ENCODE assay signal across 8 mouse cellular contexts in the genomic region with DNA sequence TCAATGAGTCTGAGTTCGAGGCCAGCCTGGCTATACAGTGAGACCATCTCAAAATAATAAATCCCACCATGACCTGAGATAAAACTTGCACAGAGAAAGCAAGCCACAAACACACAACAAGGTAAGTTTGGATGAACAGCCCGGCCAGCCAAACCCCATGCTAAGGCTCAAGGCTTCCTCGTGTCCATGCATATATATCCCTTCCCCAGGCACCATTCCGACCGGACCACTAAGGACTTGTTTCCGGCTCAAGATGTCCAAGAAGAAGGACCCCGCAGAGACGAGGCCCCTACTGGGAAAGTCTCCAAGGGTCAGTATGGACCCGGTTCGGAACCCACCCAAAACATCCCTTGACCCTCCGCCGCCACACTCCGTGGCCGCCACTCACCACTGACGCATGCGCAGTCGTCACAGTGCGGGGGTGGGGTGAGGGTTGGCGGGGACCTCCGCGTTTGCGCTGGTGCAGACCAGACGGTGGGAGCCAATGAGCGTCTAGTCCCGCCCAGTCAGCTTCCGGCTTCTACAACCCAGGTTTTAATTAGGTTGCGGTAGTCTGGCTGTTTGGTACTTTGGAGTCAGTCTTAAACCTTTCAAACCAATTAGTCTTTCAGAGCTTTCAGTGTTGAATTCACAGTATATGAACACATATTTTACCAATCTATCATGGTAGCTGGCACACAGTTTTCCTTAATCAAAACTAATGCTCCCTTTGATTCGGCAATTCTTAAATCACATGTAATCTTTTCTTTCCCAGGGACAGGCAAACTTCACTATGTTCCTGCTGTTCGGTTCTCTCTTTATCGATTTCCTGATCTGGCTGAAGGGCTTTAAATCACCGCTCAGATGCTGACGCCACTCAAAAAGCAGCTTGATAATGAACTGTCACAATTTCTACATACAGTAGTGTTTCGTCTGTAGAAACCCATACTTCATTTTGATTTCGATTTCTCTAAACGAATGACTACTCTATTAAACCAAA. TPM values are rescaled to one million over a fixed set of nuclear protein-coding genes. Genes with fewer than 3 reads are reported as not detected.
DNase-seq lines count a peak whose midpoint lies in the region; ATAC-seq lines count a peak whose summit lies in the region.

A gene (minus strand): TSS at position 458 of the 979 bp plus-strand sequence.

- H3K4me2 ChIP-seq in heart, embryonic 13.5 days: peak within 1 kb of the TSS; percentile 74
- H3K4me2 ChIP-seq in liver, embryonic 12.5 days: peak within 1 kb of the TSS; percentile 79
- H3K4me2 ChIP-seq in stomach, embryonic 15.5 days: peak within 1 kb of the TSS; percentile 63

- peaks cover 19% of the 10 kb centered on the region for H3K9me3 ChIP-seq in heart, embryonic 13.5 days
- no peaks in the 10 kb centered on the region for H3K9me3 ChIP-seq in liver, embryonic 12.5 days (replicated peaks)
- H3K9me3 ChIP-seq in stomach, embryonic 15.5 days: no peaks in the 10 kb centered on the region

- peak; percentile 96 for ATAC-seq in heart, embryonic 13.5 days (ENCODE audit: extremely low read depth, insufficient number of reproducible peaks, low FRiP score, low TSS enrichment)
- peak; percentile 99 for ATAC-seq in liver, embryonic 12.5 days
- ATAC-seq in stomach, embryonic 15.5 days (ENCODE audit: insufficient read depth, low FRiP score, low read depth): peak; percentile 100

- H3K36me3 ChIP-seq in heart, embryonic 13.5 days: peaks cover 12% of the 10 kb centered on the region
- peaks cover 10% of the 10 kb centered on the region for H3K36me3 ChIP-seq in liver, embryonic 12.5 days
- no peaks in the 10 kb centered on the region for H3K36me3 ChIP-seq in stomach, embryonic 15.5 days

- no peaks in the 10 kb centered on the region for H3K27me3 ChIP-seq in heart, embryonic 13.5 days (replicated peaks)
- no peaks in the 10 kb centered on the region for H3K27me3 ChIP-seq in liver, embryonic 12.5 days (replicated peaks)
- no peaks in the 10 kb centered on the region for H3K27me3 ChIP-seq in stomach, embryonic 15.5 days (replicated peaks)

- 7% methylated on average over 35 of the region's 35 CpGs for WGBS in heart, embryonic 13.5 days
- 5% methylated on average over 35 of the region's 35 CpGs for WGBS in liver, embryonic 12.5 days (ENCODE audit: insufficient replicate concordance)
- 8% methylated on average over 35 of the region's 35 CpGs for WGBS in stomach, embryonic 15.5 days

- H3K27ac ChIP-seq in brown adipose tissue, adult 24 weeks (replicated peaks; ENCODE audit: low read depth, low read length): peak within 1 kb of the TSS; percentile 76
- H3K27ac ChIP-seq in heart, embryonic 13.5 days (replicated peaks): peak within 1 kb of the TSS; percentile 68
- peak within 1 kb of the TSS; percentile 72 for H3K27ac ChIP-seq in liver, embryonic 12.5 days
- H3K27ac ChIP-seq in stomach, embryonic 15.5 days: peak within 1 kb of the TSS; percentile 79

- H3K9ac ChIP-seq in heart, embryonic 13.5 days: peak within 1 kb of the TSS; percentile 86
- peak within 1 kb of the TSS; percentile 76 for H3K9ac ChIP-seq in liver, embryonic 12.5 days
- H3K9ac ChIP-seq in stomach, embryonic 15.5 days: peak within 1 kb of the TSS; percentile 43

- H3K4me1 ChIP-seq in brown adipose tissue, adult 24 weeks (ENCODE audit: control insufficient read depth, insufficient read depth, insufficient read length, low read length): no peaks in the 10 kb centered on the region; the same call in 1 of the 2 replicates
- H3K4me1 ChIP-seq in heart, embryonic 13.5 days: peaks cover 6% of the 10 kb centered on the region
- peaks cover 12% of the 10 kb centered on the region; the same call in 1 of the 2 replicates for H3K4me1 ChIP-seq in liver, embryonic 12.5 days
- no peaks in the 10 kb centered on the region for H3K4me1 ChIP-seq in stomach, embryonic 15.5 days

- peak within 1 kb of the TSS; percentile 86 for H3K4me3 ChIP-seq in brown adipose tissue, adult 24 weeks (ENCODE audit: insufficient read depth, low read depth, low read length)
- peak within 1 kb of the TSS; percentile 72 for H3K4me3 ChIP-seq in heart, embryonic 13.5 days
- H3K4me3 ChIP-seq in liver, embryonic 12.5 days: peak within 1 kb of the TSS; percentile 71
- H3K4me3 ChIP-seq in stomach, embryonic 15.5 days (replicated peaks): peak within 1 kb of the TSS; percentile 60

- peak; percentile 96 for DNase-seq in CD4-positive, CD25-positive, alpha-beta regulatory T cell, adult 2 months (ENCODE audit: low read depth, low spot score)
- DNase-seq in fat pad, adult 2 months (ENCODE audit: extremely low read depth, low read depth, low spot score): peak; percentile 56
- DNase-seq in kidney, postnatal 10 days: peak; percentile 97
- peak; percentile 94 for DNase-seq in natural killer cell, adult 2 months (ENCODE audit: low spot score in 2 of 2)

RNA-seq across cellular contexts. Expression of the gene that starts here (rescaled TPM):
- polyA plus RNA-seq in brown adipose tissue, adult 24 weeks (2012; ENCODE audit: insufficient read depth, insufficient read length, missing spikeins): 44.9 and 48.9 TPM in 2 replicates
- polyA plus RNA-seq in heart, embryonic 13.5 days (2015; fragmentation: Nextera tagmentation; extraction: Ambion mirVana): 62.2 and 71.4 TPM in 2 replicates
- polyA plus RNA-seq in liver, embryonic 12.5 days (2016; fragmentation: Nextera tagmentation; extraction: Ambion mirVana): 53.6 and 54.5 TPM in 2 replicates
- 89.0 and 91.0 TPM in 2 replicates for polyA plus RNA-seq in stomach, embryonic 15.5 days (2015; fragmentation: Nextera tagmentation; extraction: Ambion mirVana)

Comparison
In these comparisons a context has a peak if more than half of its experiments do, and no peak if none do; other contexts are left out.
1. Peak in every context shown above with its lines: DNase-seq, ATAC-seq, H3K4me3 ChIP-seq and H3K27ac ChIP-seq.